Mouse (Mus musculus) forebrain, postnatal 0 days (tissue): Measurements from ENCODE around the gene Tbl2. TPM values are rescaled to one million over a fixed set of nuclear protein-coding genes. Genes with fewer than 3 reads are reported as not detected.
A peak's percentile ranks its signal among the peaks of the same experiment; 100 is the strongest.

ENCODE experiments used
- ATAC-seq: fragments of 200-750 bp; cut with Nextera tagmentation; 2 replicates; pipeline ENCODE4 v1.8.0; 2017; ENCODE audit warnings: mild to moderate bottlenecking, moderate library complexity
- DNase-seq: peaks from one replicate; pipeline ENCODE4 v3.0.0-alpha.2; 2015
- H3K27ac ChIP-seq: fragments of 300-500 bp; sonication (generic); 2 replicates; pipeline ENCODE4 v1.5.1; 2014; ENCODE audit warnings: low read depth, mild to moderate bottlenecking, antibody characterized with exemption, low read length, moderate library complexity, mixed read lengths
- H3K27me3 ChIP-seq: fragments of 300-500 bp; sonication (generic); 2 replicates; pipeline ENCODE4 v1.6.1; 2014; ENCODE audit warnings: mild to moderate bottlenecking, low read length, mixed read lengths; ENCODE audit not compliant: insufficient read depth
- H3K36me3 ChIP-seq: fragments of 300-500 bp; sonication (generic); 2 replicates; pipeline ENCODE4 v1.6.1; 2014; ENCODE audit warnings: mild to moderate bottlenecking, moderate library complexity; ENCODE audit not compliant: insufficient read depth
- H3K4me1 ChIP-seq: fragments of 300-500 bp; sonication (generic); 2 replicates; pipeline ENCODE4 v1.6.1; 2014; ENCODE audit warnings: antibody characterized with exemption; ENCODE audit not compliant: insufficient read depth
- H3K4me2 ChIP-seq: fragments of 300-500 bp; sonication (generic); 2 replicates; pipeline ENCODE4 v1.6.1; 2014; ENCODE audit warnings: low read depth, mild to moderate bottlenecking, moderate library complexity
- H3K4me3 ChIP-seq: fragments of 300-500 bp; sonication (generic); 2 replicates; pipeline ENCODE4 v1.5.1; 2014; ENCODE audit warnings: low read depth, low read length, mixed read lengths
- H3K9ac ChIP-seq: fragments of 300-500 bp; sonication (generic); 2 replicates; pipeline ENCODE4 v1.6.1; 2014; ENCODE audit warnings: mild to moderate bottlenecking
- H3K9me3 ChIP-seq: fragments of 300-500 bp; sonication (generic); 2 replicates; pipeline ENCODE4 v1.6.1; 2016; ENCODE audit warnings: low read length
- CTCF ChIP-seq: sonication (generic); IDR thresholded peaks from 2 replicates; pipeline ENCODE4 v1.5.1; 2016; ENCODE audit warnings: antibody characterized with exemption, control low read depth, low read depth
- WGBS: fragments of 180-500 bp; shearing (Covaris S2); extraction: QIAGEN DNeasy Blood & Tissue Kit; methylation state at CpG from one replicate; pipeline ENCODE4 v1.1.7; 2014; 5-methylcytosine and 5-hydroxymethylcytosine counted together
- polyA plus RNA-seq: library from polyadenylated mRNA; unstranded; fragments of >200 nt; fragmentation: Nextera tagmentation; extraction: Ambion mirVana; gene quantifications from 2 replicates; pipeline ENCODE4 v1.2.1, GENCODE M21; 2015
- total RNA-seq: library from RNA; depleted of rRNA; stranded (reverse); fragments of >200 nt; gene quantifications from 2 replicates; pipeline ENCODE4 v1.2.3, GENCODE M21; 2014

Tbl2 gene
- total and polyA plus RNA-seq, 2 experiments from 2014 or later = 12.0 to 35.2 TPM

GRCm38 (mm10) chr5:135148715-135149052 is 773 bp upstream of the Tbl2 start:
- H3K9ac ChIP-seq = peak overlapping the region; percentile 64
- 1% methylated on average over 13 of the region's 13 CpGs for WGBS
- TF ChIP-seq CTCF = no peak

DNA sequence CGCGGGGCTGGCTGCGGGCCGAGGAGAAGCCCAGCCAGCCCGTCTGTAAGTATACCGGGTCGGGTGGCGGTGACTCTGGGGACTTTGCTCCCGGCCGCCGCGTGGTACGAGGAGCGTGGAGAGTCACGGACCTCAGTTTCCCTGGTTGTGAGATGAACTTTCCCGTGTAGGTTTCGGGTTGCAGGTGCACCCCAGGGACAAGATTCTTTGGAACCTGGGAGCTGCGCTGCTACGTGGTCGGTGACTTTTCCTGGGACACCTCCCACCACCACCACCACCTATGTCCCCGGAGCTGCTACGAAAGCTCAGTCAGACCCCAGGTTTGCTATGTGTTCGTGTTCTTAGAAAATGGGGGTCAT is 342 bp downstream of the Tbl2 start:
- no peak for DNase-seq
- H3K9ac ChIP-seq = peak overlapping the region; percentile 64
- peak overlapping the region; percentile 68 for H3K4me3 ChIP-seq
- 0 out of 2 replicates have a peak, but pooled peaks cover 2% of the 10 kb centered on the region for H3K4me1 ChIP-seq
- no peaks in the 10 kb centered on the region for H3K27me3 ChIP-seq
- WGBS = under 1% methylated on average over 23 of the region's 23 CpGs
- H3K36me3 ChIP-seq = peaks cover 4% of the 10 kb centered on the region; the same call in 1 of the 2 replicates
- no peak for TF ChIP-seq CTCF
- H3K4me2 ChIP-seq = peak overlapping the region; percentile 81
- H3K27ac ChIP-seq = peak overlapping the region; percentile 57; the same call in 1 of the 2 replicates
- no peaks in the 10 kb centered on the region for H3K9me3 ChIP-seq
- ATAC-seq = no peak

More at GRCm38 (mm10) chr5:135148715-135149052, 773 bp upstream of the Tbl2 start:
- Histone ChIP-seq H3K27ac (no peak overlapping the region), H3K4me2 (peak overlapping the region; percentile 81), H3K4me1 (0 out of 2 replicates have a peak, but pooled peaks cover 2% of the 10 kb centered on the region), H3K4me3 (peak overlapping the region; percentile 68), H3K36me3 (no peaks in the 10 kb centered on the region), H3K27me3 (no peaks in the 10 kb centered on the region), H3K9me3 (no peaks in the 10 kb centered on the region)
- DNase-seq = no peak
- no peak for ATAC-seq

DNA sequence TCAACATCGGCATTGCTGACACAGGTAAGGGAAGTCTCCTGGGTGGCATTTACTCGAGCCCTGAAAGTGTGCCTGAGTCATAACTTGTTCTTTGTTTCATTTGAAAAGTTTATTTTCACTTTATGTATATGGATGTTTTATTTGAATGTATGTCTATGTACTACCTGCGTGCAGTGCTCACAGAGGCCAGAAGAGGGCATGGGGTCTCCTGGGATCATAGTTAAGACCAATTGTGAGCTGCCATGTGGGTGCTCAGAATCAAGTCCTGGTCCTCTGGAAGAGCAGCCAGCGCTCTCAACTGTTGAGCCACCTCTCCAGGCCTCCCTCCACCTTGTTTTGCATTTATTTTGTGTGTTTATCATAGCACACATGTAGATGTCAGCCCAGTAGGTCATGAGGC is 7.0 kb downstream of the Tbl2 start:
- ATAC-seq (no peak), DNase-seq (no peak)
- no peaks in the 10 kb centered on the region for H3K27me3 ChIP-seq
- H3K9ac ChIP-seq = no peak overlapping the region
- no peaks in the 10 kb centered on the region for H3K9me3 ChIP-seq
- no peak overlapping the region for H3K4me3 ChIP-seq
- no peak overlapping the region for H3K4me2 ChIP-seq
- H3K36me3 ChIP-seq = peaks cover 50% of the 10 kb centered on the region
- no peak overlapping the region for H3K27ac ChIP-seq
- WGBS = 98% methylated on average over 4 of the region's 4 CpGs
- 0 out of 2 replicates have a peak, but pooled peaks have one; percentile 4 for TF ChIP-seq CTCF
- no peaks in the 10 kb centered on the region for H3K4me1 ChIP-seq

GRCm38 (mm10) chr5:135161221-135161620 is 11.8 kb downstream of the Tbl2 start:
- H3K4me2 ChIP-seq = no peak overlapping the region
- no peak overlapping the region for H3K9ac ChIP-seq
- H3K27me3 ChIP-seq = no peaks in the 10 kb centered on the region
- no peak for TF ChIP-seq CTCF
- WGBS = 85% methylated on average over 4 of the region's 4 CpGs
- H3K4me1 ChIP-seq = no peaks in the 10 kb centered on the region
- H3K4me3 ChIP-seq = no peak overlapping the region
- ATAC-seq (peak; percentile 55), DNase-seq (peak; percentile 22)
- H3K36me3 ChIP-seq = peaks cover 35% of the 10 kb centered on the region
- no peak overlapping the region for H3K27ac ChIP-seq
- H3K9me3 ChIP-seq = no peaks in the 10 kb centered on the region

- no peak for TF ChIP-seq CTCF
- no peaks in the 10 kb centered on the region for H3K27me3 ChIP-seq
- 86% methylated on average over 7 of the region's 7 CpGs for WGBS
- no peak overlapping the region for H3K9ac ChIP-seq
- no peaks in the 10 kb centered on the region for H3K4me1 ChIP-seq
- H3K4me3 ChIP-seq = no peak overlapping the region
- peaks cover 31% of the 10 kb centered on the region for H3K36me3 ChIP-seq
- no peak overlapping the region for H3K4me2 ChIP-seq
- ATAC-seq (no peak; the same call in 1 of the 2 replicates), DNase-seq (no peak)
- no peaks in the 10 kb centered on the region for H3K9me3 ChIP-seq
- no peak overlapping the region for H3K27ac ChIP-seq
Observed at GRCm38 (mm10) chr5:135161650-135162049, 12.2 kb downstream of the Tbl2 start.

DNA sequence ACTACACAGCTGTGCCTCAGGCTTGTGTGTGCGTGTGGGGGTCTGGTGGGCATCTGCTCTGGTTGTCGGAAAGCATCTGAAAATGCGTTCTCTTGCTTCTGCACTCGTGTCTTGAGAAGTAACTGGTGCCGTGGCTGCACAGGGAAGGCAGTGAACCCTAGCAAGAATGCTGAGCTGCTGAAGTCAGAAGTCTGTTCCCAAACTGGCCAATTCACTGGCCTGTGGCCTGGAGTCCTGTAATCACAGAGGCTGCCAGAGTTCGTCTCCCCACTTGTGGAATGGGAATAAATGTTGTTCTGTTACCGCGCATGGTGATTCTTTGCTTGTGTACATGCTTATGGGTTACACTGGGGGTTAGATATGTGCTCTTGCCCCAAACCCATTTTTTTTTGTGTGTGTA is 12.9 kb downstream of the Tbl2 start:
- Histone ChIP-seq H3K9ac (no peak overlapping the region), H3K4me2 (no peak overlapping the region), H3K27me3 (no peaks in the 10 kb centered on the region), H3K4me1 (no peaks in the 10 kb centered on the region), H3K27ac (no peak overlapping the region), H3K9me3 (no peaks in the 10 kb centered on the region), H3K4me3 (no peak overlapping the region), H3K36me3 (peaks cover 24% of the 10 kb centered on the region)
- 94% methylated on average over 8 of the region's 8 CpGs for WGBS
- DNase-seq (no peak), ATAC-seq (no peak)
- TF ChIP-seq CTCF = no peak

DNA sequence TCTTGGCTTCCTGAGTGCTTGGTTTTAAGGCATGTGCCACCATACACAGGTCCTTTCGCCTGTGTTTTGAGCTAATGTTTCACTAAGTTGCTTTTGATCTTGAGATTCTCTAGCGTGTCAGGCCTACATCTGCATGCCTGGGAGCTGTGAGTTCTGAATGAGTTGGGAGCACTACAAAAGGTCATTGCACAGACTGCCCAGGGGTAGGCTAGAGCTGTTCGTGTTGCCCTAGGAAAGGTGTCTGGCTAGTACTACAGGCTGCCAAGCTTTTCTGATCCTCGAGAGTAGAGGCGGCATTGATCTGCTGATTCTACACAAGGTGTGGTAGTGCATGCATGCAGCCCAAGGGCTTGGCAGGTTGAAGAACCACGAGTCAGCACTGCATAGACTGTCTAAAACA is 13.4 kb downstream of the Tbl2 start:
- Histone ChIP-seq H3K27me3 (no peaks in the 10 kb centered on the region), H3K4me3 (no peak overlapping the region), H3K4me2 (no peak overlapping the region), H3K9ac (no peak overlapping the region), H3K4me1 (no peaks in the 10 kb centered on the region), H3K9me3 (no peaks in the 10 kb centered on the region), H3K27ac (no peak overlapping the region), H3K36me3 (peaks cover 22% of the 10 kb centered on the region)
- WGBS = 93% methylated on average over 6 of the region's 6 CpGs
- DNase-seq (no peak), ATAC-seq (no peak)
- TF ChIP-seq CTCF = no peak
